8 mouse cellular contexts compared by ENCODE assay signal in genomic region chr3:89454401-89455177, GRCm38 (mm10). TPM values are rescaled to one million over a fixed set of nuclear protein-coding genes. Genes with fewer than 3 reads are reported as not detected.
A peak's percentile ranks its signal among the peaks of the same experiment; 100 is the strongest.
DNase-seq lines count a peak whose midpoint lies in the region; ATAC-seq and TF ChIP-seq lines count a peak whose summit lies in the region.

Pmvk (plus strand) TSS chr3:89454541.

- H3K79me2 ChIP-seq in heart, adult 2 months (replicated peaks; ENCODE audit: control insufficient read depth, insufficient read depth, low read length), result no peaks in the 10 kb centered on the region

- no peak for TF ChIP-seq POLR2A in heart, adult 2 months (IDR thresholded peaks at IDR 0.05; ENCODE audit: insufficient read depth, low read depth, low read length)
- no peak for TF ChIP-seq POLR2A in ES-Bruce4 (IDR thresholded peaks at IDR 0.05; ENCODE audit: insufficient read depth, low read length)

- no peaks in the 10 kb centered on the region for H3K9me3 ChIP-seq in heart, embryonic 15.5 days (replicated peaks)
- H3K9me3 ChIP-seq in ES-Bruce4 (replicated peaks; ENCODE audit: control insufficient read depth, insufficient read depth, low read length, poor library complexity, severe bottlenecking), result no peaks in the 10 kb centered on the region
- 0 out of 2 replicates have a peak, but pooled peaks cover 2% of the 10 kb centered on the region for H3K9me3 ChIP-seq in embryonic facial prominence, embryonic 13.5 days
- no peaks in the 10 kb centered on the region for H3K9me3 ChIP-seq in midbrain, embryonic 16.5 days (replicated peaks; ENCODE audit: control insufficient read depth, low read length, poor library complexity, severe bottlenecking)

- no peaks in the 10 kb centered on the region for H3K27me3 ChIP-seq in heart, embryonic 15.5 days
- no peaks in the 10 kb centered on the region for H3K27me3 ChIP-seq in heart, adult 2 months (ENCODE audit: control insufficient read depth, insufficient read depth, low read length)
- no peaks in the 10 kb centered on the region for H3K27me3 ChIP-seq in ES-Bruce4 (ENCODE audit: control insufficient read depth, insufficient read depth, low read length, poor library complexity, severe bottlenecking)
- no peaks in the 10 kb centered on the region for H3K27me3 ChIP-seq in embryonic facial prominence, embryonic 13.5 days
- H3K27me3 ChIP-seq in midbrain, embryonic 16.5 days (ENCODE audit: control insufficient read depth, insufficient read depth, low read depth, low read length), result no peaks in the 10 kb centered on the region

- WGBS in heart, embryonic 15.5 days, result 56% methylated on average over 10 of the region's 10 CpGs
- 49% methylated on average over 10 of the region's 10 CpGs for WGBS in heart, adult 2 months
- WGBS in embryonic facial prominence, embryonic 13.5 days, result 58% methylated on average over 10 of the region's 10 CpGs
- WGBS in midbrain, embryonic 16.5 days, result 59% methylated on average over 10 of the region's 10 CpGs

- TF ChIP-seq CTCF in heart, adult 2 months (IDR thresholded peaks at IDR 0.05), result no peak
- no peak for TF ChIP-seq CTCF in ES-Bruce4 (IDR thresholded peaks at IDR 0.05; ENCODE audit: low read depth, low read length)

- H3K27ac ChIP-seq in heart, embryonic 15.5 days, result no peak within 1 kb of the TSS
- H3K27ac ChIP-seq in heart, adult 2 months, result no peak within 1 kb of the TSS
- peak within 1 kb of the TSS; percentile 75 for H3K27ac ChIP-seq in ES-Bruce4 (ENCODE audit: insufficient read depth, low read length)
- H3K27ac ChIP-seq in embryonic facial prominence, embryonic 13.5 days, result no peak within 1 kb of the TSS
- no peak within 1 kb of the TSS for H3K27ac ChIP-seq in midbrain, embryonic 16.5 days (ENCODE audit: low read length)

- H3K9ac ChIP-seq in heart, embryonic 15.5 days, result no peak within 1 kb of the TSS
- no peak within 1 kb of the TSS for H3K9ac ChIP-seq in heart, adult 2 months (ENCODE audit: low read depth, low read length)
- H3K9ac ChIP-seq in ES-Bruce4 (ENCODE audit: low read depth, poor library complexity, severe bottlenecking), result no peak within 1 kb of the TSS
- no peak within 1 kb of the TSS for H3K9ac ChIP-seq in embryonic facial prominence, embryonic 13.5 days
- H3K9ac ChIP-seq in midbrain, embryonic 16.5 days (ENCODE audit: low read depth, low read length), result no peak within 1 kb of the TSS

- H3K4me2 ChIP-seq in heart, embryonic 15.5 days, result no peak within 1 kb of the TSS
- H3K4me2 ChIP-seq in embryonic facial prominence, embryonic 13.5 days, result no peak within 1 kb of the TSS
- no peak within 1 kb of the TSS for H3K4me2 ChIP-seq in midbrain, embryonic 16.5 days (ENCODE audit: low read length)

- H3K4me1 ChIP-seq in heart, embryonic 15.5 days (replicated peaks), result peaks cover 32% of the 10 kb centered on the region
- H3K4me1 ChIP-seq in heart, adult 2 months (ENCODE audit: control insufficient read depth, insufficient read depth, low read length), result no peaks in the 10 kb centered on the region; the same call in 1 of the 2 replicates
- H3K4me1 ChIP-seq in ES-Bruce4 (ENCODE audit: control insufficient read depth, insufficient read depth, low read length), result peaks cover 5% of the 10 kb centered on the region
- H3K4me1 ChIP-seq in embryonic facial prominence, embryonic 13.5 days, result peaks cover 18% of the 10 kb centered on the region
- H3K4me1 ChIP-seq in midbrain, embryonic 16.5 days (ENCODE audit: control insufficient read depth, insufficient read depth, low read length), result peaks cover 11% of the 10 kb centered on the region

- no peak for TF ChIP-seq EP300 in heart, adult 2 months (IDR thresholded peaks at IDR 0.05; ENCODE audit: insufficient read depth, low read depth, low read length)
- peak; percentile 74; the same call in 1 of the 2 replicates for TF ChIP-seq EP300 in ES-Bruce4 (IDR thresholded peaks at IDR 0.05; ENCODE audit: insufficient read depth, low read depth, low read length)

- intact Hi-C loops in heart, adult 2 months (cut with DNase I), result loop anchor here (5.0 kb wide), 2 partner anchors 42 to 273 kb away; partner anchors contain the start of gene Flad1
- intact Hi-C loops in gastrocnemius, postnatal 14 days (cut with DNase I; ENCODE audit: low total_unique reads), result no loop called here

- H3K36me3 ChIP-seq in heart, embryonic 15.5 days, result no peaks in the 10 kb centered on the region
- H3K36me3 ChIP-seq in heart, adult 2 months (ENCODE audit: control insufficient read depth, insufficient read depth, low read length), result no peaks in the 10 kb centered on the region; the same call in 1 of the 2 replicates
- no peaks in the 10 kb centered on the region for H3K36me3 ChIP-seq in ES-Bruce4 (ENCODE audit: control insufficient read depth, insufficient read depth, low read length, poor library complexity, severe bottlenecking)
- no peaks in the 10 kb centered on the region for H3K36me3 ChIP-seq in embryonic facial prominence, embryonic 13.5 days
- no peaks in the 10 kb centered on the region for H3K36me3 ChIP-seq in midbrain, embryonic 16.5 days (ENCODE audit: control insufficient read depth, insufficient read depth, low read length)

- ATAC-seq in heart, embryonic 15.5 days (replicated peaks; ENCODE audit: insufficient number of reproducible peaks, insufficient read depth, low FRiP score, low read depth), result no peak
- ATAC-seq in embryonic facial prominence, embryonic 13.5 days (ENCODE audit: insufficient number of reproducible peaks, insufficient read depth, low FRiP score, low TSS enrichment, low read depth), result no peak
- no peak for ATAC-seq in midbrain, embryonic 16.5 days

- no peak for DNase-seq in heart, adult 2 months
- DNase-seq in layer of hippocampus, postnatal 36 days, result no peak
- no peak for DNase-seq in gastrocnemius, postnatal 14 days
- DNase-seq in cerebellum, adult 11-12 months, result no peak

- H3K4me3 ChIP-seq in heart, embryonic 15.5 days, result no peak within 1 kb of the TSS
- no peak within 1 kb of the TSS for H3K4me3 ChIP-seq in heart, adult 2 months
- H3K4me3 ChIP-seq in ES-Bruce4 (ENCODE audit: low read depth, low read length), result no peak within 1 kb of the TSS
- no peak within 1 kb of the TSS for H3K4me3 ChIP-seq in embryonic facial prominence, embryonic 13.5 days
- H3K4me3 ChIP-seq in midbrain, embryonic 16.5 days (ENCODE audit: low read depth, low read length), result no peak within 1 kb of the TSS

RNA-seq across cellular contexts. Expression of gene Pmvk, which starts in this region (rescaled TPM):
- polyA plus RNA-seq in heart, embryonic 15.5 days (2015; fragmentation: Nextera tagmentation; extraction: Ambion mirVana), result 47.2 and 52.1 TPM in 2 replicates
- total RNA-seq in heart, adult 2 months (2021), result 1 to 10 TPM; 6.7 to 7.5 TPM
- 14.8 and 21.5 TPM in 2 replicates for polyA plus RNA-seq in heart, adult 2 months (2012; rRNA removed)
- polyA plus RNA-seq in ES-Bruce4 (2011; ENCODE audit: insufficient read depth, insufficient read length, low read depth, missing spikeins), result 48.3 and 51.9 TPM in 2 replicates
- 49.3 and 57.5 TPM in 2 replicates for polyA plus RNA-seq in embryonic facial prominence, embryonic 13.5 days (2015; fragmentation: Nextera tagmentation; extraction: Ambion mirVana)
- 10 to 100 TPM; 28.3 to 28.4 TPM for total RNA-seq in layer of hippocampus, postnatal 36 days (2021)
- polyA plus RNA-seq in midbrain, embryonic 16.5 days (2015; fragmentation: Nextera tagmentation; extraction: Ambion mirVana), result 129 and 142 TPM in 2 replicates
- 1 to 10 TPM; 4.6 to 6.3 TPM for total RNA-seq in gastrocnemius, postnatal 14 days (2021)
